In the genomic region with DNA sequence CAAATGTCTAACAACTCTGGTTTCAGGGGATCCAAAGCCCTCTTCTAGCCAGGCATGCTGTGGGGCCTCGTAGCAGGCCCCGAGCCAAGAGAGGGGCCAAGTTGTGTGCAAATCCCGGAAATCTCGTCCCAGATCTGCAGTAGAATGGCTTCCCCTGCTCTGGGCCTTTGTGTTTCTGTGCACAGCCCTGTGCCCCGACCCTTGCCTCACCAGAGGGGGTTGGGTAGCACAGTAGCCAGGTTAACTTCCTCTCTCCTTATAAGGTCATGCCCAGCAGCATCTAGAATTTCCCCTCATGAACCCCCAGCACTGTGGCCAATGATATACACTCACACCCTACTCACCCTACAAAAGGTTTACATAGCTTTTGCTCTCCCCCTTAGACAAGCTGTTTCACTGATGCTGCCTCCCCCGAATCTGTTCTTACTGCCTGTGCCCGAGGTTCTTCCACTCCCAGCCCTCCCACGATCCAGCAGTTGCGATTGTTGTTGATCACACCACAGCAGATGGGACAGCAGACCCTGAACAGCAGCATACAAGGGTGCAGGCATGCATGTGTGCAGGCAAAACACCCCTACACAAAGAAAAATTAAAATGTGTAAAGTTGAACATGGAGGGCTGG, we compare ENCODE assay signal across 10 mouse cellular contexts. TPM values are rescaled to one million over a fixed set of nuclear protein-coding genes. Genes with fewer than 3 reads are reported as not detected.
A peak's percentile ranks its signal among the peaks of the same experiment; 100 is the strongest.
DNase-seq lines count a peak whose midpoint lies in the region; ATAC-seq lines count a peak whose summit lies in the region.
"Had no signal": no experiment of that assay in that cellular context is flagged by ENCODE, and none has a peak within 500 bp of the region (broad histone marks: within the 10 kb centered on the region; RNA-seq: fewer than 3 reads in every experiment).

No protein-coding gene starts in this region.

- H3K9ac ChIP-seq in midbrain, embryonic 14.5 days (replicated peaks; ENCODE audit: low read length): no peak overlapping the region

- H3K4me2 ChIP-seq in midbrain, embryonic 14.5 days (ENCODE audit: low read length): no peak overlapping the region

- no peak overlapping the region for H3K4me3 ChIP-seq in midbrain, embryonic 14.5 days (replicated peaks; ENCODE audit: low read depth, low read length)
- H3K4me3 ChIP-seq in midbrain, embryonic 10.5 days: no peak overlapping the region

- H3K27ac ChIP-seq in midbrain, embryonic 14.5 days (replicated peaks; ENCODE audit: low read depth, low read length): no peak overlapping the region
- H3K27ac ChIP-seq in midbrain, embryonic 10.5 days (replicated peaks): no peak overlapping the region; the same call in 1 of the 2 replicates

- no peaks in the 10 kb centered on the region for H3K4me1 ChIP-seq in midbrain, embryonic 14.5 days (ENCODE audit: control insufficient read depth, insufficient read depth, low read length)
- H3K4me1 ChIP-seq in midbrain, embryonic 10.5 days: 0 out of 2 replicates have a peak, but pooled peaks cover 3% of the 10 kb centered on the region

- H3K9me3 ChIP-seq in midbrain, embryonic 14.5 days (ENCODE audit: control insufficient read depth, low read length): no peaks in the 10 kb centered on the region
- no peaks in the 10 kb centered on the region for H3K9me3 ChIP-seq in midbrain, embryonic 10.5 days (replicated peaks)

- WGBS in midbrain, embryonic 14.5 days: 58% methylated on average over 9 of the region's 9 CpGs
- 62% methylated on average over 9 of the region's 9 CpGs for WGBS in midbrain, embryonic 10.5 days

- H3K36me3 ChIP-seq in midbrain, embryonic 14.5 days (ENCODE audit: control insufficient read depth, insufficient read depth, low read length): peaks cover 30% of the 10 kb centered on the region
- peaks cover 33% of the 10 kb centered on the region for H3K36me3 ChIP-seq in midbrain, embryonic 10.5 days

- no peaks in the 10 kb centered on the region for H3K27me3 ChIP-seq in midbrain, embryonic 14.5 days (ENCODE audit: control insufficient read depth, insufficient read depth, low read length)
- H3K27me3 ChIP-seq in midbrain, embryonic 10.5 days (ENCODE audit: low read depth, poor library complexity, severe bottlenecking): no peaks in the 10 kb centered on the region

- peak; percentile 51 to 58 for DNase-seq in frontal cortex, postnatal 36 days (ENCODE audit: low spot score in 2 of 2)
- no peak for DNase-seq in frontal cortex, postnatal 10 days (ENCODE audit: low spot score in 2 of 2)
- peak; percentile 3 for DNase-seq in midbrain, embryonic 14.5 days
- no peak for DNase-seq in midbrain, embryonic 10.5 days (ENCODE audit: low spot score)
- peak; percentile 38 to 43 for DNase-seq in layer of hippocampus, postnatal 10 days (ENCODE audit: low spot score in 2 of 2)
- DNase-seq in telencephalon, adult 2 months (ENCODE audit: low read depth, low spot score): peak; percentile 69
- DNase-seq in cerebellum, postnatal 10 days: no peak
- DNase-seq in thymus, postnatal 25 days: no peak
- DNase-seq: lung, postnatal 14 days had no signal

- ATAC-seq in midbrain, embryonic 14.5 days (ENCODE audit: low FRiP score, low TSS enrichment): no peak

RNA-seq across cellular contexts. Expression of a gene that starts 4.6 kb away (rescaled TPM):
- polyA plus RNA-seq in midbrain, embryonic 14.5 days (2014; fragmentation: Nextera tagmentation; extraction: Ambion mirVana): 3.1 TPM in 2 replicates
- polyA plus RNA-seq in midbrain, embryonic 10.5 days (2016; fragmentation: Nextera tagmentation; extraction: Ambion mirVana): 2.2 and 2.8 TPM in 2 replicates
- total RNA-seq in layer of hippocampus, postnatal 10 days (2021): under 1 TPM; 0.46 to 0.67 TPM
- total RNA-seq: adrenal gland, postnatal 4 days had no signal

Comparison
In these comparisons a context has a peak if more than half of its experiments do, and no peak if none do; other contexts are left out.
1. DNase-seq: peak in frontal cortex, postnatal 36 days (2 of 2), midbrain, embryonic 14.5 days (single experiment), layer of hippocampus, postnatal 10 days (2 of 2) and telencephalon, adult 2 months (single experiment); none in frontal cortex, postnatal 10 days (0 of 2), midbrain, embryonic 10.5 days (single experiment), cerebellum, postnatal 10 days (0 of 2) and thymus, postnatal 25 days (single experiment).